Mouse (Mus musculus) forebrain, embryonic 14.5 days (tissue): ENCODE measurements around the gene Hist1h2bp. TPM values are rescaled to one million over a fixed set of nuclear protein-coding genes. Genes with fewer than 3 reads are reported as not detected.
"Not testable (repeated sequence)": the region's sequence is repeated elsewhere in the genome, so short reads cannot be mapped to it uniquely, and the experiment has no call there.

Experiments used
- ATAC-seq: fragments of 200-750 bp; cut with Nextera tagmentation; 2 replicates; pipeline ENCODE4 v1.8.0; 2017; ENCODE audit warnings: mild to moderate bottlenecking, moderate library complexity
- DNase-seq: peaks from one replicate; pipeline ENCODE4 v3.0.0-alpha.2; 2015; ENCODE audit warnings: low spot score
- H3K27ac ChIP-seq: fragments of 300-500 bp; sonication (generic); 2 replicates; pipeline ENCODE4 v1.5.1; 2014; ENCODE audit warnings: low read depth, mild to moderate bottlenecking, control low read depth, low read length, moderate library complexity
- H3K27me3 ChIP-seq: fragments of 300-500 bp; sonication (generic); replicated peaks from 2 replicates; pipeline ENCODE4 v1.6.1; 2014; ENCODE audit warnings: low read length, control low read depth, mixed read lengths; ENCODE audit not compliant: control insufficient read depth, insufficient read depth
- H3K36me3 ChIP-seq: fragments of 300-500 bp; sonication (generic); 2 replicates; pipeline ENCODE4 v1.6.1; 2014; ENCODE audit warnings: low read length, control low read depth; ENCODE audit not compliant: control insufficient read depth, insufficient read depth
- H3K4me1 ChIP-seq: fragments of 300-500 bp; sonication (generic); 2 replicates; pipeline ENCODE4 v1.6.1; 2014; ENCODE audit warnings: antibody characterized with exemption, low read length, control low read depth; ENCODE audit not compliant: control insufficient read depth, insufficient read depth
- H3K4me2 ChIP-seq: fragments of 300-500 bp; sonication (generic); 2 replicates; pipeline ENCODE4 v1.6.1; 2014; ENCODE audit warnings: mild to moderate bottlenecking, control low read depth, low read length
- H3K4me3 ChIP-seq: fragments of 300-500 bp; sonication (generic); 2 replicates; pipeline ENCODE4 v1.5.1; 2014; ENCODE audit warnings: low read depth, low read length, control low read depth
- H3K9ac ChIP-seq: fragments of 300-500 bp; sonication (generic); 2 replicates; pipeline ENCODE4 v1.6.1; 2014; ENCODE audit warnings: mild to moderate bottlenecking, low read length, control low read depth, moderate library complexity
- H3K9me3 ChIP-seq: fragments of 300-500 bp; sonication (generic); replicated peaks from 2 replicates; pipeline ENCODE4 v1.6.1; 2016; ENCODE audit warnings: low read length, control low read depth, mixed read lengths; ENCODE audit not compliant: control insufficient read depth
- WGBS: fragments of 180-500 bp; shearing (Covaris S2); extraction: QIAGEN DNeasy Blood & Tissue Kit; methylation state at CpG from one replicate; pipeline ENCODE4 v1.1.7; 2014; 5-methylcytosine and 5-hydroxymethylcytosine counted together
- microRNA-seq: library from miRNA; unstranded; fragments of <30 nt; microRNA quantifications from one replicate; pipeline ENCODE4, GENCODE M21; 2016
- polyA plus RNA-seq: library from polyadenylated mRNA; unstranded; fragments of >200 nt; fragmentation: Nextera tagmentation; extraction: Ambion mirVana; gene quantifications from 2 replicates; pipeline ENCODE4 v1.2.1, GENCODE M21; 2014

Hist1h2bp gene
- polyA plus RNA-seq, 1 experiment from 2014 or later, result 0.84 TPM

GRCm38 (mm10) chr13:21830344-21830743, 43.1 kb downstream of the Hist1h2bp start:
- no peak for ATAC-seq
- Histone ChIP-seq H3K9me3 (no peaks in the 10 kb centered on the region), H3K27ac (no peak overlapping the region), H3K4me2 (no peak overlapping the region), H3K4me1 (no peaks in the 10 kb centered on the region), H3K36me3 (no peaks in the 10 kb centered on the region), H3K4me3 (no peak overlapping the region), H3K27me3 (no peaks in the 10 kb centered on the region), H3K9ac (no peak overlapping the region)
- 83% methylated on average over 10 of the region's 10 CpGs for WGBS
- DNase-seq, result no peak

DNA sequence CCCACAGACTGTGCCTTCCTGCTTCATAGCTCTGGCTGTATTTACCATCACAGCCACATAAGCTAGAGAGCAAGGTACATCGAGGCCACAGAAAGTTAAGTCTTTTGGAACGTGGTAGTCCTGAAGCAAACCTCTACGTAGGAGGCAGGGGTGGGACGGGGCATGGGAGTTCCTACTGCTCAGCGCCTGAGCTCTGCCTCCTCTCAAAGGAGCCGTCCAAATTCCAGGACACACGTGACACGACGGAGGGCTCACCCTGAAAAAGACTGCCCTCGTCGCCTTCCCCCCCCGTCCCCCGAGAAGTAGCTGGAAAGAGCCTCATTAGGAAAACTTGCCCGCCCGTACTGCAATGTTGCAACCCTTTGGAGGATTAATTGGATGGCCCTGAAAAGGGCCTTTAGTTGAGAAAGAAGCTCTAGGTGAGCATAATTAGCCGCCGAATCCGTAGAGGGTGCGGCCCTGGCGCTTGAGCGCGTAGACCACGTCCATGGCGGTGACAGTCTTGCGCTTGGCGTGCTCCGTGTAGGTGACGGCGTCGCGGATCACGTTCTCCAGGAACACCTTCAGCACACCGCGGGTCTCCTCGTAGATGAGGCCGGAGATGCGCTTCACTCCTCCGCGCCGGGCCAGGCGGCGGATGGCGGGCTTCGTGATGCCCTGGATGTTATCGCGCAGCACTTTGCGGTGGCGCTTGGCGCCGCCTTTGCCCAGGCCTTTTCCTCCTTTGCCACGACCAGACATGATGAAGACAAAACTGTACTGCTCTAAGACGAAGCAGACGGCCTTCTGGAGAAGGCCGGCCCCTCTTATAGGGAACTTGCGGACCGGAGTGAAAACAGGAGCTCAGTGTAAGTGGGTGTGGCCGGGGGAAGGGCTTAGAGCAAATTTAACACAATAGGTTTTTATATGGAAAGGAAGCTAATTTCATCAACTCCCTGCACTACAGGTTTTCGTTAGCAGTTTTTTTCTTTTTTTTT, 44.4 kb downstream of the Hist1h2bp start, which contains the start of gene Hist1h4n:
Gene Hist1h4n (minus strand): TSS at position 779 of the 977 bp plus-strand sequence.
- H3K4me2 ChIP-seq, result peak within 1 kb of the TSS; percentile 33; the same call in 1 of the 2 replicates
- H3K4me1 ChIP-seq, H3K4me3 ChIP-seq, H3K27me3 ChIP-seq, H3K9ac ChIP-seq, H3K27ac ChIP-seq, DNase-seq, H3K9me3 ChIP-seq, H3K36me3 ChIP-seq: not testable (repeated sequence)
- WGBS, result 0% methylated on average over 20 of the region's 58 CpGs
- ATAC-seq, result peak; percentile 85

DNA sequence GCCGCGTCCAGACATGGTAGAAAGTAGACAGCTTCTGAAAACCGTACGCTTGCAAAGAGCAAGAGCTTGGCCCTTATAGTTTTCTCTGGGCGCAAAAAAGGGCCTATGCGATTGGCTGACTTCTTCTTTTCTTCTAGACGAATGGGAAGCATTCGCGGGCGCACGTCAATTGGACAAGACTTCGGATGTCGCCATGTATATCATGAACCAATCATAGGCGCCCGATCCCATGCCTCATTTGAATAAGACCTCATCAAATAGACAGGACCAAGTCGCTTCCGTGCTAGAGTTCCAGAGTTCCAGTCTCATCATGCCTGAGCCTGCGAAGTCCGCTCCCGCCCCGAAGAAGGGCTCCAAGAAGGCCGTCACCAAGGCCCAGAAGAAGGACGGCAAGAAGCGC, 46.2 kb downstream of the Hist1h2bp start, which contains the start of the genes Hist1h2ap and Hist1h2br:
Gene Hist1h2ap (minus strand): TSS at position 47 of the 400 bp plus-strand sequence.
Gene Hist1h2br (plus strand): TSS at position 283 of the 400 bp plus-strand sequence.
- H3K27ac ChIP-seq, DNase-seq, H3K36me3 ChIP-seq, H3K4me3 ChIP-seq, H3K9ac ChIP-seq, H3K4me1 ChIP-seq, H3K4me2 ChIP-seq, H3K9me3 ChIP-seq, H3K27me3 ChIP-seq: not testable (repeated sequence)
- ATAC-seq, result peak; percentile 95
- WGBS, result no CpG with 5 or more reads among the region's 24 CpGs

Small RNAs within 50 kb of the gene (microRNA-seq; reads per million reads assigned to microRNA genes)
- gene Gm19658, result not detected
- gene Gm44346, result not detected
- gene Gm44454, result not detected
- gene Gm44466, result not detected

Other genes starting within 250 kb of the Hist1h2bp start
- 0.10 and 0.20 TPM in 2 replicates for gene Olfr1366, start 244.7 kb upstream of the Hist1h2bp start, polyA plus RNA-seq
- not detected in 2 replicates for gene Olfr1535, start 227.6 kb upstream of the Hist1h2bp start, polyA plus RNA-seq
- not detected in 2 replicates for gene Olfr1364, start 205.7 kb upstream of the Hist1h2bp start, polyA plus RNA-seq
- gene Olfr1362, start 173.4 kb upstream of the Hist1h2bp start, polyA plus RNA-seq, result not detected in 2 replicates
- not detected in 2 replicates for gene Olfr11, start 144.9 kb upstream of the Hist1h2bp start, polyA plus RNA-seq
- gene Olfr1361, start 124.1 kb upstream of the Hist1h2bp start, polyA plus RNA-seq, result not detected in 2 replicates
- not detected in 2 replicates for gene Olfr1360, start 110.1 kb upstream of the Hist1h2bp start, polyA plus RNA-seq
- not detected in 2 replicates for gene Olfr1359, start 89.3 kb upstream of the Hist1h2bp start, polyA plus RNA-seq
- gene Hist1h2bl, start 71.3 kb upstream of the Hist1h2bp start, polyA plus RNA-seq, result 3.7 and 4.2 TPM in 2 replicates
- 13.2 and 45.9 TPM in 2 replicates for gene Hist1h2ai, start 71.0 kb upstream of the Hist1h2bp start, polyA plus RNA-seq
- 7.3 and 11.0 TPM in 2 replicates for gene Hist1h3h, start 69.8 kb upstream of the Hist1h2bp start, polyA plus RNA-seq
- gene Hist1h2bm, start 65.4 kb upstream of the Hist1h2bp start, polyA plus RNA-seq, result 2.5 and 3.9 TPM in 2 replicates
- gene Hist1h4j, start 52.4 kb upstream of the Hist1h2bp start, polyA plus RNA-seq, result 1.7 TPM in 2 replicates
- 2.7 and 4.6 TPM in 2 replicates for gene Hist1h4k, start 37.0 kb upstream of the Hist1h2bp start, polyA plus RNA-seq
- 3.4 and 10.8 TPM in 2 replicates for gene Hist1h2ak, start 33.6 kb upstream of the Hist1h2bp start, polyA plus RNA-seq
- 0.90 and 2.5 TPM in 2 replicates for gene Hist1h2bn, start 33.3 kb upstream of the Hist1h2bp start, polyA plus RNA-seq
- gene Hist1h1b, start 6.8 kb upstream of the Hist1h2bp start, polyA plus RNA-seq, result 11.0 and 11.1 TPM in 2 replicates
- 108 and 166 TPM in 2 replicates for gene Hist1h3i, start 4.1 kb upstream of the Hist1h2bp start, polyA plus RNA-seq
- 6.6 TPM in 1 of 2 replicates, not detected in the other for gene Hist1h2an, start 243 bp upstream of the Hist1h2bp start, polyA plus RNA-seq
- 9.2 and 17.1 TPM in 2 replicates for gene Hist1h2bq, start 22.7 kb downstream of the Hist1h2bp start, polyA plus RNA-seq
- gene Hist1h2ao, start 23.0 kb downstream of the Hist1h2bp start, polyA plus RNA-seq, result not detected in 2 replicates
- gene Hist1h4m, start 24.3 kb downstream of the Hist1h2bp start, polyA plus RNA-seq, result not detected in 2 replicates
- 4.6 and 16.7 TPM in 2 replicates for gene Hist1h4n, start 44.7 kb downstream of the Hist1h2bp start, polyA plus RNA-seq
- 2,010 and 3,186 TPM in 2 replicates for gene Hist1h2ap, start 46.0 kb downstream of the Hist1h2bp start, polyA plus RNA-seq
- gene Hist1h2br, start 46.3 kb downstream of the Hist1h2bp start, polyA plus RNA-seq, result 9.4 and 17.8 TPM in 2 replicates
- 28.3 and 34.9 TPM in 2 replicates for gene Zfp184, start 157.6 kb downstream of the Hist1h2bp start, polyA plus RNA-seq
- gene Pom121l2, start 193.7 kb downstream of the Hist1h2bp start, polyA plus RNA-seq, result 0.14 TPM in 1 of 2 replicates, not detected in the other
- gene Prss16, start 222.3 kb downstream of the Hist1h2bp start, polyA plus RNA-seq, result 0.10 TPM in 1 of 2 replicates, not detected in the other
- 4.8 and 8.3 TPM in 2 replicates for gene Hist1h2ah, start 248.1 kb downstream of the Hist1h2bp start, polyA plus RNA-seq
- 2.5 and 3.5 TPM in 2 replicates for gene Hist1h2bk, start 248.4 kb downstream of the Hist1h2bp start, polyA plus RNA-seq